Mouse (Mus musculus): ENCODE data around the gene Stim1.
A peak's percentile ranks its signal among the peaks of the same experiment; 100 is the strongest.
"Not testable (repeated sequence)": the region's sequence is repeated elsewhere in the genome, so short reads cannot be mapped to it uniquely, and the experiment has no call there.

Stim1 gene

GRCm38 (mm10) chr7:102249531-102249895 lies 18.1 kb upstream of the Stim1 start:
- DNase-seq (ENCODE audit: low read depth, low spot score), result no peak

GRCm38 (mm10) chr7:102249896-102250630 lies 17.5 kb upstream of the Stim1 start:
- no peak for DNase-seq (ENCODE audit: low read depth, low spot score)

GRCm38 (mm10) chr7:102250631-102251214 lies 16.9 kb upstream of the Stim1 start:
- no peak for DNase-seq (ENCODE audit: low read depth, low spot score)

GRCm38 (mm10) chr7:102253631-102254030 lies 14.0 kb upstream of the Stim1 start:
- DNase-seq (ENCODE audit: low read depth, low spot score), result no peak

- no peak for DNase-seq (ENCODE audit: low read depth, low spot score)
Measured at GRCm38 (mm10) chr7:102255954-102256353, 11.7 kb upstream of the Stim1 start, which contains the start of gene Rhog. Rhog (minus strand) TSS chr7:102256054.

GRCm38 (mm10) chr7:102256636-102257035 lies 11.0 kb upstream of the Stim1 start:
- DNase-seq (ENCODE audit: low read depth, low spot score), result no peak

GRCm38 (mm10) chr7:102258189-102258588 lies 9.4 kb upstream of the Stim1 start:
- no peak for DNase-seq (ENCODE audit: low read depth, low spot score)

- DNase-seq (ENCODE audit: low read depth, low spot score), result no peak
Measured at GRCm38 (mm10) chr7:102258753-102259152, 8.9 kb upstream of the Stim1 start.

GRCm38 (mm10) chr7:102259716-102260479 lies 7.7 kb upstream of the Stim1 start:
- no peak for DNase-seq (ENCODE audit: low read depth, low spot score)

- DNase-seq (ENCODE audit: low read depth, low spot score), result no peak
Measured at GRCm38 (mm10) chr7:102260518-102260917, 7.1 kb upstream of the Stim1 start.

GRCm38 (mm10) chr7:102263020-102263419 lies 4.6 kb upstream of the Stim1 start:
- no peak for DNase-seq (ENCODE audit: low read depth, low spot score)

GRCm38 (mm10) chr7:102266021-102266400 lies 1.6 kb upstream of the Stim1 start:
- not testable (repeated sequence) for DNase-seq (ENCODE audit: low read depth, low spot score)

- DNase-seq (ENCODE audit: low read depth, low spot score), result no peak
Measured at GRCm38 (mm10) chr7:102266401-102267042, 1.1 kb upstream of the Stim1 start.

- peak; percentile 79 for DNase-seq (ENCODE audit: low read depth, low spot score)
Measured at GRCm38 (mm10) chr7:102267113-102267579, 460 bp upstream of the Stim1 start.

- DNase-seq (ENCODE audit: low read depth, low spot score), result no peak
Measured at GRCm38 (mm10) chr7:102268395-102268748, 766 bp downstream of the Stim1 start.

GRCm38 (mm10) chr7:102272422-102272948 lies 4.9 kb downstream of the Stim1 start:
- no peak for DNase-seq (ENCODE audit: low read depth, low spot score)

GRCm38 (mm10) chr7:102281403-102281802 lies 13.8 kb downstream of the Stim1 start:
- no peak for DNase-seq (ENCODE audit: low read depth, low spot score)

- no peak for DNase-seq (ENCODE audit: low read depth, low spot score)
Measured at GRCm38 (mm10) chr7:102282261-102282660, 14.7 kb downstream of the Stim1 start.

GRCm38 (mm10) chr7:102289466-102289865 lies 21.9 kb downstream of the Stim1 start:
- no peak for DNase-seq (ENCODE audit: low read depth, low spot score)

GRCm38 (mm10) chr7:102292228-102292627 lies 24.6 kb downstream of the Stim1 start:
- DNase-seq (ENCODE audit: low read depth, low spot score), result no peak

GRCm38 (mm10) chr7:102293234-102293633 lies 25.6 kb downstream of the Stim1 start:
- DNase-seq (ENCODE audit: low read depth, low spot score), result no peak

- no peak for DNase-seq (ENCODE audit: low read depth, low spot score)
Measured at GRCm38 (mm10) chr7:102300761-102301160, 33.2 kb downstream of the Stim1 start.

Measured in WW6 (cell line).